Mouse (Mus musculus) spleen, postnatal 10 days (tissue): ENCODE data around the gene Hadhb.

ENCODE experiments used
- DNase-seq, 2 experiments: peaks; one replicate each; pipeline ENCODE4 v3.0.0; 2021 to 2022; ENCODE audit warnings: low spot score in 2 of 2

Gene Hadhb

DNA sequence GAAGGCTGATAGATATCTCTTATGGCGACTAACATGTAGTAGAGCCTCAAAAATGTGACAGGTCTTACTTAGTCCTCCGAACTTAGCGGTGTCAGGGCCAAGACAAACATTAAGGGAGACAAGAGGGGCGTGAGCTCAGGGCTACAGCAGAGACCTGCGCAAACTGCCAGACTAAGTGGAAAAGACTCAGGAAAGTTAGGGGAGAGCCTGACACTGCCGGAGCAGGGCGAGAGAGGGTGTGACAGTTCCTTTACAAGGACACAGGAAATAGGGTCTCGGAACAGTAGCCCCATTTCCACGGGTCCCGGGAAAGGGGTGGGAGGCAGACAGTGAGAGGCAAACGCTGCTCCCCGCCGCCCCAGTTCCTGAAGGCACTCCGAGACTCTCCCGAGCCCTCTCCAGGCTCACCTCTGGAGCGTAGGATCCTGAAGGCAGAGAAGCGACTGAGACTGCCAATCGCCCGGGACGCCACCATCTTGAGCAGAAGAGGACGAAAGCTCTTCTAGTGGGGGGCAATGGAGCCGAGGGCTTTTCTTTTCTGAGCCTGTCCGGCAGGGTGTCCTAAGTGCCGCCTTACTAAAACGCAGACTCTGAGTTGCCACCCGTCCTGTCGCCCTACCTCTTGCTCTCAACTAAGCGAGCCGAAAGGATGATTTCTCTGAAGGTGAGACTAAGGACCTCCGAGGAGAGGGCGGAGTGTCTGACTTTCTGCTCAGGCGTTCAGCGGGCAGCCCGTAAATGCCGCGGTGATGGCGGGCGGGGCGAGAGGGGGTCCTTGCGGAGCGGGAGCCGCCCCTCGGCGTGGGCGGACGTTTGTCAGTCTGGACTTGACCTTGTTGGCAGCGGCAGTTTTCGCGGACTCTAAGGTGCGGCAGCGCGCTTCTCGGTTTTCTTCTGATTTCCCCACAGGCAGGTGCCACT lies at the start of gene Hadhb, which contains the start of gene Hadha:
Hadhb (plus strand) TSS at position 775 of the 921 bp plus-strand sequence.
Hadha (minus strand) TSS at position 689 of the 921 bp plus-strand sequence.
- peak; percentile 96 to 99 for DNase-seq

DNA sequence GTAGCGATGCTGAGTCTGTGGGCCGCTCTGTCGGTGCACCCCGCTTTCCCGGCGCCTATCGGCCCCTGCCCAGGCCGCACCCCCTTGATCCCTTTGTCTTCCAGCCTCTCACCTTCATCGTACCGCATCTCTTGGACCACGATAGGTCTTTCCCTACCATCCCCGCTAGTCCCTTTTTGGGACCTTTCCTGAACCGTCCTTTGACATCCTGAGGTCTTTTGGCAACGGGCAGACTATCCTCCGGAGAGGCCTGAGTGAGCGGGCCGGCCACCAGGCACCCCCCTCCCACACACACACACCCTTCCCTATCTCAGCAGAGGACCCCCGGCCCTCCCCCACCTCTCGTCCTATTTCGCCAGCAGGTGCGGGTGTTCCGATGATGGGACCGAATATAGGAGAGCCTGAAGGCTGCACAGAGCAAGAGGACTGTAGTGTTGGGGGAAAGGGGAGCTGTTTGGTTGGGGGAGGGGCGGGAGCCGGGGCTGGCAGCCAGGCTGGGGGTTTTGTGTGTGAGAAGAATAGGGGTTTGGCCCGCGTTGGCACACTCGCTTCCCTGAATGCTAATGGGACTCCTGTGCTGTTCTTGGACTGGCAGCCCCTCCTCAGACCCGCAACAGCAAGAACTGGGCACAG lies 49.3 kb upstream of the Hadhb start, which contains the start of gene 3110082J24Rik:
3110082J24Rik (minus strand) TSS at position 419 of the 633 bp plus-strand sequence.
- DNase-seq = peak in 1 of 2 experiments; percentile 10

DNA sequence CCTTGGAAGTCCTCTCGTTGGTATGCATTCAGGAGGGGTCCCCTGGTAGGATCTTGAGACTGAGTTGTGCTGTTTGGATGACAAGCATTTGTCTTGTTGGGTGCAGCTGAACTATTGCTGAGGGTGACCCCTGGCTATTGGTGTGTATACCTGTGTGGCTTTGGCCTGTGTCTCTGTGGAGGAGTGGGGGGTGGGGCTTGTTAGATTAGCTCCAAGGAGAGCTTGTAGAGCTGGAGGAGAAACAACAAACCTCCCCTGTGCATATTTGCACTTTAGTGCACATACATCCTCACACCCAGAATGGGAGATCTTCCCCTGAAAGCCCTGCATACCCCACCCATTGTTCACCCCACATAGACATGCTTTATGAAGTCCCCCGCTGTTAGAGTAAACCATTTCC lies 48.3 kb upstream of the Hadhb start:
- peak in 1 of 2 experiments; percentile 7 for DNase-seq

DNA sequence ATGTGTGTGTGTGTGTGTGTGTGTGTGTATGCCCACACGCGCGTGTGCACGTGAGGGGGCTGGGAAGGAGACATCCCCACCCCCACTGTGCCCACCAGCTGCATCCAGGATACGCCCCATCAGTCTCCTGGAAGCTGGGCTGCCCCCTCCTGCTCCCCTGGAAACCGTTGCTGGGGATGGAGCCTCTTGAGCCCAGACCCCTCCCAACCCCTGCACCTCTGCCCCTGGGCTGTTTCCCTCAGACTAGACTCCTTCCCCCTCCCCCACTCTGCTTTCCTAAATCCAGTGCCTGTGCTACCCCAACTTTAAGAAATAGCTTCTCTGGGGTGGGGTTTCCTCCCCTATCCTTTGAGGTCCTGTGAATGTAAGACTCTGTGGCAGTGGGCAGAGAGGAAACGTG lies 47.9 kb upstream of the Hadhb start:
- DNase-seq = peak in 1 of 2 experiments; percentile 5

DNA sequence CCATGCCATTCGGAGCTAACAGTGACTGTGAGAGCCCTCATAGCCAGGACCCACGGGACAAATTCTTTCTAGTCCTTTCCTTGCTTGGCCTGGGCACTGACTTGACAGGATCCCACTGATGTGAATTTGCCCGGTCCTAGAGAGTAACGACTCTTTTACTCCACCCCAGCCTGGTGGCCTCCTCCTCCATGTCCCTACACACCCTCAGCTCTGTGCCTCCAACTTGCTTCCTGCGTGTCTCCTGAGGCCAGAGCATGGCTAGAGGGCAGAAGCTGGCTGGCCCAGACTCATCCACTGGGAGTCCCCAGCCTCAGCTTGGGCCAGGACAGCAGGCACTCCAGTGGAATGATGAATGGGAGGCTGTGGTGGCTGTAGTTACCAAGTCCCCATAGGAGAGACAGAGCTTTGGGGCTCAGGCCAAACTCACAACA lies 47.4 kb upstream of the Hadhb start:
- no peak for DNase-seq

DNA sequence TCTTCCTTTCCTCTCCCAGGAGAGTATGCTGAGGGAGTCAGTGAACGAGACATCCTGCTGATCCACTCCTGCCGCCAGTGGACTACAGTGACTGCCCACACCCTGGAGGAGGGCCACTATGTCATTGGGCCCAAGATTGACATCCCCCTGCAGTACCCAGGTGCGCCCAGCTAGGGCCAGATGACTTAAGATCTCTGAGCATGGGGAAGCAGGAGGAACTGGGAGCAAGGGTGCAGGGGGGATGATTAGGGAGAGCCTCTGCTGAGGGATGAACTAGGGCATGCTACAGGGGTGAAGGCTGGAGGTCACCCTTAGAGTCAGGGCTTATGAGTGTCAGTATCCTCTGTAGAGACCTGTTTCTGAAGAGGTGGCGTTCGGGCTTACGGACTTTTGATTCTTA lies 46.8 kb upstream of the Hadhb start:
- no peak for DNase-seq

DNA sequence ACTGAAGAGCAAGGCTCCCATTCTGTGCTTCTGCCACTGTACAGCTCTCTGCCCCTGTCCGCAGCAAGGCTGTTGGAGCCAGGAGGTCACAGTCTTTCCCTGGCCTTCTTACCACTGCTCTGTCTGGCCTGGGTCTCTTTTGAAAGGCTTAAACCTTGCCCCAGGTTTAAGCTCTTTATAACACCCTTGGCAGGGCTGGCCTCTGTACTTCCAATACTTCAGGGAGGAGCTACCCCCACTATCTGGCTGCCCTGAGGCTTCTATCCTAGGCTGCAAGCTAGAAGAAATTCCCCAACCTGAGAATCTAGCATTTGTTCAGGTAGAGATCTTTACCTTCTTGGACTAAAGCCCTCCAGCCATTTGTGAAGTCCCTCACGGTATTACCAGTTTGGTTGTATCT lies 45.1 kb upstream of the Hadhb start:
- DNase-seq = no peak

DNA sequence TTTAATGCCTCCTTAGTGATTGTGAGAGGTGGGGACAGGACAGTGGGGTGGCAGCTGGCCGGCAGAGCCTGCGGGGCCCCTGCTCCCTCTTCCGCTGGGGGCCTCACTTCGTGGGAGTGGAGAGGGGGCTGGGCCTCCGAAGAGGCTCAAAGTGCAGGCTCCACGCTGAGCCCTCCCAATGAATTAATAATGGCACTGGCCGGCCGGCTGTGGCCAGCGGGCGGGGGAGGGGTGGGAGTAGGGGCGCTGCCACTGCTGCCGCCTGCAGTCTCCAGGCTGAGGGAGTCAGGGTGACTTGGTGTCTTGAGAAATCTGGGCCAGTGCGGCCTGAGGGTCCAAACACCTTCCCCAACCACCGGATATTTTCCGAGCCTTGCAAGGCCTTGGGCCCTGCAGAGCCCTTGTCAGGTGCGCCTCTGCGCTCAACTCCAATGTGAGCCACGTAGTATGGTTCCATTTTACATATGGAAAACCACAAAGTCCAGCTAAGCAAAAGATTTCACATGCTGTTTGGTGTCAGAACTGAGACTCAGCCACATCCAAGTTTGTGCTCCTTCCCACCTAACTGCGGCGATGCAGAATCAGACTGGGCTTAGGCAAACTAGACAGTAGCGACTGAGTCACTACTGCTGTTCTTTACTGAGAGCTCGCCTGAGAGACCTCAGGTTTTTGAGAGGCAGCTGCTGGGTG lies 44.5 kb upstream of the Hadhb start:
- DNase-seq = no peak

DNA sequence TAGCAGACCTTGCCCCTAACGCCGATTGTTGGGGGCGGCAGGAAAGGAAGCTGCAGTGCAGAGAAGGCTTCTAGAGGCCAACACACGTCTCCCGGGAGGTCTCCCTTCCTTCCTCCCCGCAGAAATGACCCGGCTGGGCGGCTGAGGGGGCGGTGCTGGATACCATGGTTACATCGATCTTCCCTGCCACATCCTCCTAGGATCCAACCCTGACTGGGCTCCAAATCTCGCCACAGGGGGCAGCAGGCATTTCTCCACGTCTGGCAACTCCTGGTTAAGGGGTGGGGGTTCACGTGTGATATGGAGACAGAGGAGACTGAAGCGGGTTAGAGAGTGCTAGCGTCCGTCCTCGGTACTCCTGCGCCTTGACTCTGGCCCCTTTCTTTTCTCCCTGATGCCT lies 43.9 kb upstream of the Hadhb start:
- DNase-seq = no peak

DNA sequence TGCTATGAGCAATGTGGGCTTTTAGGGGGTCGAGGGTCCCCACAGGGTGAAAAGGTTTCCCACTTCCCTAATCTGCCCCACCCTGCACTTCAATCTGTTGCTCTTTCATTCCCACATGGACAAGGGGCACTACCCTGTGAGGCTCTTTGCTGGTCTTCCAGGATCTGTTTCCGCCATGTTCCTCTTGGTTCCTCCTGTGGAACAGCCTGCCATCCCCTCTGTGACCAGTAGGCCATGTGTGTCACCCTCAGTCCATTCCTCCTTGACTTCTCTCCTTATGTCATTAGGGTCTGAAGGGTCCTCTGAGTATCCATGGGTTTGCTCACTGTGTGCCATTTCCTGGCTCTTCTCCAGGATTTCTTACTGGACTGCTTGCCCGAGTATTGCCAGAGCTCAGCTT lies 43.3 kb upstream of the Hadhb start:
- no peak for DNase-seq

DNA sequence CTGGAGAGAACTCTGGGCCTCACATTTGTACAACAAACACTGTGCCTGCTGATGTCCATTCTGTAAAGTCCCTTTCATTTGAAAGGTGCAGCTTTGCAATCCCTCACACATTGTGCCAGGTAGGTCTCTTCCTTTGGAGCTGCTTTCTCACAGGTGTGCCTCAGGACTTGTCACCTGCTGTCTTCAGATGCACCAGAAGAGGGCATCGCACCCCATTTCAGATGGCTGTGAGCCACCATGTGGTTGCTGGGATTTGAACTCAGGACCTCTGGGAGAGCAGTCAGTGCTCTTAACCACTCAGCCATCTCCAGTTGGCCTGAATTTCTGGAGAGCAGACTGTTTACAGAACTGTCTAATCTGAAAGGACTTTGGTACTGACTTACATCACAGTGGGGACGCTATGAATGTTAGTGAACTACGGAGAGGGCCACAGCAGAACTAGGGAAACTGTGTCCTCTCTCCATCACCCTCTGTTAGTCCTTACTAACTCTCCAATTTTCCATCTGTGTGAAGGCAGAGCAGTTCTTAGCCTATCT lies 42.4 kb upstream of the Hadhb start:
- DNase-seq = no peak

DNA sequence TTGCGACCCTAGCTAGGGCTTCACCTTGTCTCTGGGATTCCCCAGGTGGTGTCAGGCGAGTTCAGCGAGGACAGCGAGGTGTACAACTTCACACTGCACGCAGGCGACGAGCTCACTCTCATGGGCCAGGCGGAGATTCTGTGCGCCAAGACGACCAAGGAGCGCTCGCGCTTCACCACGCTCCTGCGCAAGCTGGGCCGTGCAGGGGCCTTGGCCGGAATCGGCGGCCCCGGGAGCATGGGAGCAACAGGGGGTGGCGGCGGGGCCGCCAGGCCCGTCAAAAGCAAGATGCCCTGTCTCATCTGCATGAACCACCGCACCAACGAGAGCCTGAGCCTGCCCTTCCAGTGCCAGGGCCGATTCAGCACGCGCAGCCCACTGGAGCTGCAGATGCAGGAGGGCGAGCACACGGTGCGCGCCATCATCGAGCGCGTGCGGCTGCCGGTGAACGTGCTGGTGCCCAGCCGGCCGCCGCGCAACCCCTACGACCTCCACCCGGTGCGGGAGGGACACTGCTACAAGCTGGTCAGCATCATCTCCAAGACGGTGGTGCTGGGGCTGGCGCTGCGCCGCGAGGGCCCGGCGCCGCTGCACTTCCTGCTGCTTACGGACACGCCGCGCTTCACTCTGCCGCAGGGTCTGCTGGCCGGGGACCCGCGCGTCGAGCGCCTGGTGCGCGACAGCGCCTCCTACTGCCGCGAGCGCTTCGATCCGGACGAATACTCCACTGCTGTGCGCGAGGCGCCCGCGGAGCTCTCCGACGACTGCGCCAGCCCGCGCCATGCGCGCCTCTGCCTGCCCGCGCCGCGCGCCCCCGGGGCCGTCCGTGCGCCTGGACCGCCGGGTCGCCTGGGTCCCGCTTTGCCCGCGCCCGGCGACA lies 40.9 kb upstream of the Hadhb start:
- peak; percentile 43 to 77 for DNase-seq

DNA sequence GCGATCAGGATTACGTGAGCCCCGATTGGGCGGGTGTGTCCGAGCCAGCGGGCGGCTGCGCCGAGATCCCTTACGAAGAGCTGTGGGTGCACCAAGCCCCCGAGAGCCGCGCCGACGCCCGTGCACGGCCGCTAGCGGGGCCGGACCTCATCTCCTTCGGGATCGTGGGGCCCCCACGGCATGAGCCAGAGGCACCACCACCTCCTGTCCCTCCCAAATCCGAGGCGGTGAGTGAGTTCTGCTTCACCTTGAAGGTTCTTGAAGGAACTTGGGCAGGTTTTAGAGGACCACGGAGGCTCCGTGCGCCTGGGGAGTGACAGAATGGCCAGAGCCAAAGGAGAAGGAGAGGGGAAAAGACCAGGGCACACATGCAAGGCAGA lies 40.3 kb upstream of the Hadhb start:
- DNase-seq = no peak

DNA sequence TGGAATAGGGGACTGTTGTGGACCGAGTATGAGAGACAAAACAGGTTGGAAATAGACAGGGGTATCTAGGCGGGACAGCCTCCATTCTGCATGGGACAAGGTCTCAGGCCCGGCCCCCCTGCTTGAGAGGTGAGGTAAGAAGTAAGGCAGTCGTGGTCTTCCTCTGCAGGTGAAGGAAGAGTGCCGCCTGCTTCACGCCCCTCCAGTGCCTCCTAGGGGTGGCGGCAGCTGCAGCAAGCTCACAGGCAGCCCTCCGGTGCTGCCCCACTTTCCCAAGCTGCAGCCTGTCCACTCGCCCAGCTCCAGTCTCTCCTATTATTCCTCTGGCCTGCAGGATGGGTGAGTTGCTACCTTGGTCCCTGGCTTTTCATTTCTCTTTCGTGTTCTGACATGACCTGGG lies 39.3 kb upstream of the Hadhb start:
- DNase-seq = no peak

DNA sequence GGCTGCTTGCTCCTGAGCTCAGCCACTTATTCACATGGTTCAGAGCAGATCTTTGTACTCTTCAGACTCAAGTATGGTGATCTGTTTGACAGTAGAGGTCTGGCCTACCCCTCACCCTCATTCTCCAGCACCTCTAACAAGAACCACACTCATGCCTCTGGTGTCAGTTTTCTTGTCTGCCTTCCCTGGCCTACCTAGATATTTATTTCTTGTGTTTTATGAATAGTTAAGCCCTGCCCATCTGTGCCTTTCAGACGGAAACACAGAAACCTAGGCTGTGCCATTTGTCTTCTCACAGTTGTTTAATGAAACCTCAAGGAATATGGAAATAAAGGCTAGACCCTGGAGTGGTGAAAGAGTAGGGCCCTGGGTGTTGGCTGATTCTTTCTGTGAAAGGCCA lies 37.0 kb upstream of the Hadhb start:
- no peak for DNase-seq

DNA sequence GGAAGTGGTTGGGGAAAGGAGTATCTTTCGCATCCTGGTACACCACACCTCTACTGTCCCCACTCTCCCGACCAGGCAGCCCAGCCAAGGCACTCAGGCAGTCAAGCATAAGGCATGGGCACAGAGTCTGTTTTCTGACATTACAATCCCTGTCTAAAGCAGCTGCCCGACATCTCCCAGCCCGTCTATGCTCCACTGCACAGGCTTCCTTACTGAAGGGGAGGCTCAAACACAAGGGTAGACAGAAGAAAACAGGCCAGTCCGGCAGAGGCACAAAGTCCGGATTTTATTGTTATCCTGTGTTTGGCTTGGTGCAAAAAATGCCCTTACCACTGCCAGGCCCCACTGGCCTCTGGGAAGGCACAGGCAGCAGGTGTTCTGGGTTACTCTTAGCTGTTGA lies 35.9 kb upstream of the Hadhb start:
- no peak for DNase-seq

DNA sequence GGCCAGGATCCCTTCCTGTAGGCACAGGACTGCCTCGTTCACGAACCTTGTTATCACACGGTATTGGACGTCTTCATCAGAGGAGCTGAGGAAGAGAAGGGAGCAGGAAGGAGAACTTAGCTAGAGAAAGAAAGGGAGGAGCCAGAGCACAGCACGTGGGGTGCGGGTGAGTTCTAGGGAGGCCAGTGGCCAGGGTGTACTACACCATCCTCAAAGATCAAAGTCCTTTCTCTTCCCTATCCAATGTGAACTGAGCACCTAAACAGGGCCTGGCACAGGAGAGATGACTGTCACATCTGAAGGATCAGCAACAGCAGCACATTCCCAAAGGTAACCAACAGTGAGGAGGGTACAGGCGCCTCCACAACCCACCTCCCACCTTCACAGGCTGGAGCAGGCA lies 34.9 kb upstream of the Hadhb start:
- no peak for DNase-seq

DNA sequence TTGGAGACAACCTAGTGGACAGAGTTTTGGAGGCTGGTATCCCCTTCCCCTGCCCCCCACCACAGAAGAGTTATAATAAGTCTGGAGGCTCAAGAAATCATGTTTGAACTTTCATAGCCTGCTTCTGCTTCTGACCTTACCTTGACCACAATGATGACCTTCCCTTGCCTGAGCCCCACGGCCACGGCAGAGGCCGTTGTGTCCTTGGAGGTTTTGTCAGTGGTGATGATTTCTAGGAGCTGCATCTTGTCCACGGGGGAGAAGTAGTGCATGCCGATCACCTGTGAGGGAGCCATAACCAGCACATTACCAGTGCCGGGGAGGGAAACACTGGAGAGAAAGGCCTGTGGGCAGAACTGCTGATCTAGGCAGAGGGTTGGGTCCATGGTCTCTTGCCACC lies 32.6 kb upstream of the Hadhb start:
- no peak for DNase-seq

DNA sequence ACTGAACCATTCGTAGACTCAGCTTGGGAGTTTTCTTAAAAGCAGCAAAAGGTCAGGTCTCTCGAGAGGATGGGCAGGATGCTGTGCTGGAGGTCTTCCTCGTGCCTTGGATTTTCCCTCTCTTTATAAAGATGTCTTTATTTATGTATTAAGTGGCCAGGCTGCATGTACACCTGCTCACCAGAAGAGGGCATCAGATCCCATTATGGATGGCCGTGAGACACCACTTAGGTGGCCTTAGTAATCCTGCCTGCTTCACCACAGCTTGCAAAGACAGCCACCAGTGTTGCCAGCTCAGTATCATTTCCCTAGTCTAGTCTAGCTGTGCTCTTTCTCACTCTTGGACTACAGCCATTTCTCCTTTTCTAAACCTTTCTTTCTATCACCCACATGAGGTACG lies 29.5 kb upstream of the Hadhb start:
- peak in 1 of 2 experiments; percentile 37 for DNase-seq

DNA sequence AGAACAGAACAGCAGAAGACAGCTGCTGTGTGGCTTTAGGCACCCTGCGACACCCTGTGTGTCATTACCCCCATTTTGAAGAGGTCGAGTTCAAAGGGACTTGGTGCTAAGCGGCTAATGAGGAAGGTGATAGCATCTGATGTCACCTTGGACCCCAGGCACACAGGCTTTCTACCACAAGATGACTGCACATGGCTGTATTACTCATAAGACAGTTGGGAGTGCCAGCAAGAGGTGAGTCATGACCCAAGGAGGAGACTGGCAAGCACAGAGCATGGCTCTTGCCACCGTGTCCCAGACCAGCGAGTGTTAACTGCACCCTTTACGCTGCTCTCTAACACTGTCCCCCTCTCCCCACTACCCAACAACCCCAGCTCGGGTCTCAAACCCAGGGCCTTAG lies 28.3 kb upstream of the Hadhb start:
- no peak for DNase-seq
